Mouse (Mus musculus) left cerebral cortex, postnatal 14 days (tissue): Measurements from ENCODE around the gene Arfgap2. TPM values are rescaled to one million over a fixed set of nuclear protein-coding genes. Genes with fewer than 3 reads are reported as not detected.

Source experiments
- DNase-seq, 2 experiments: peaks; one replicate each; pipeline ENCODE4 v3.0.0; 2021 to 2022; ENCODE audit warnings: low spot score in 2 of 2, mixed read lengths in 1 of 2
- intact Hi-C: fragments of 180-260 bp; cut with DNase I; formaldehyde crosslinking; loops from one replicate; pipeline ENCODE4 v1.15.1; 2025
- long read RNA-seq, 2 experiments: library from polyadenylated mRNA; stranded (forward); transcript quantifications; one replicate each; pipeline ENCODE4 v2.0.0; 2021
- total RNA-seq, 2 experiments: library from RNA; stranded (reverse); gene quantifications; 2 replicates each; pipeline ENCODE4 v1.2.3; 2021

Arfgap2 gene
- 10 to 100 TPM; 63.3 to 65.6 TPM for total RNA-seq
- long read RNA-seq, experiment 1, transcript Arfgap2-202 (16 exons, 3,068 nt): major isoform, 136 of 148 reads
- long read RNA-seq, experiment 1, partial matches to known transcripts: 7 of 148 reads
- long read RNA-seq, experiment 1, other reads (novel, unspliced or antisense): 5 of 148 reads
- long read RNA-seq, experiment 2, transcript Arfgap2-202 (16 exons, 3,068 nt): major isoform, 119 of 138 reads
- long read RNA-seq, experiment 2, partial matches to known transcripts: 10 of 138 reads
- long read RNA-seq, experiment 2, other reads (novel, unspliced or antisense): 8 of 138 reads

DNA sequence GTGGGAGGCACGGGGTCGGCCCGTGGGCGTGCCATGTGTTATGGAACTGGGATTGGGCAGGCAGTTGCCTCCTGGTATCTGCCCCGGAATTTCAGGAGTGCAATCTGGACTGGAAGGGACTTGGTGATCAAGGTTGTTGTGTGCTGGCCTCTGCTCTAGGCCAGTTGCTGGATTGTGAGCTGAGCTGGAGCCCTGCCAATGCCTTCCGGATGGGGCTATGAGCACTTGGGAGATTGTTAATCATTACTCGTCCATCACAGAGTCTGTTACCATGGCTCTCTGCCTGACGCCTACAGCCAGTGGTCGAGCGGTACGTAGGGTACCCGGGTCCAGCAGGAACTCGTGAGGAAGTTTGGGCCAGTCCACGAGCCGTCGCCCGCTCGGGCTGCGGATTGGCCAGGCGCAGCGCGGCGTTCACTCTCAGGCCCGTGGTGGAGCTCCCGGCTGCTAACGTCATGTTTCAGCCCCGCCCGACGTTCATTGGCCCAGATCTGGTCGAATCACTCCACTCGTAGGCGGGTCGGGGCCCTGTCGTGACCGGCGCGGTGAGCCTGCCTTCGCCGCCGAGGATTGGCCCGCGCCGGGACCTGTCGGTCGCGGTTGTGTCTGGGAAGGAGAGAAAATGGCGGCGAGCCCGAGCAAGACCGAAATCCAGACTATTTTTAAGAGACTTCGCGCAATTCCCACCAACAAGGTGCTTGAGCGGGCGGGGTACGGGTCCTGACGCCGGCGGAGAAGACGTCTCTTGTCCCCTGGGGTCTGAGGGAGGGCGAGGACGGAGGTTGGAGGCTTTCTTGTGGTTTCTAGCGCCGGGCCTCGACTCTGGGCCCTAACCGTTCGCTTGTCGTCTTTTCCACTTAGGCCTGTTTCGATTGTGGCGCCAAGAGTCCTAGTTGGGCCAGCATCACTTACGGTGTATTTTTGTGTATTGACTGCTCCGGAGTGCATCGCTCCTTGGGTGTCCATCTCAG, at the start of gene Arfgap2:
Arfgap2 (plus strand) TSS at position 264 of the 971 bp plus-strand sequence.
- peak; percentile 99 for DNase-seq
- intact Hi-C loops: loop anchor here (2.0 kb wide), 1 partner anchor 62 kb away; the partner anchor contains the start of genes Acp2 and Nr1h3

DNA sequence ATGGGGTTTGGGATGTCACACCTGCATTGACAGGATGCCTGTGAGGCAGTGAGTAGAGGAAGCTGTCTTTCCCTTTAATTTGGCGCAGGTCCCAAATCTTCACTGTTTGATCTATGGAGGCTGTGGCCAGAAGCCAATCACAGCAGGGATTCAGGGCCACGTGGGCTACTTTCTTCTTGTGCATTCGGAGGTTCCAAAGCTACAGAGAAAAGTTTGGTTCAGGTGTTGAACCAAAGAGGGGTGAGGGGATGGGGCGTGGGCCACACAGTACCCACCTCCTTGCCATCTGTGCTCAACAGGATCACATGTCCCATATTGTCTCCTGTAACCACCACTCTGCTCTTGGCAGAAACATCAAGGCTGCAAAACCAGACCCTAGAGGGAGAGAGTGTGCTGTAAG, 47.7 kb upstream of the Arfgap2 start:
- intact Hi-C loops: no loop called here
- DNase-seq: peak in 1 of 2 experiments; percentile 26

DNA sequence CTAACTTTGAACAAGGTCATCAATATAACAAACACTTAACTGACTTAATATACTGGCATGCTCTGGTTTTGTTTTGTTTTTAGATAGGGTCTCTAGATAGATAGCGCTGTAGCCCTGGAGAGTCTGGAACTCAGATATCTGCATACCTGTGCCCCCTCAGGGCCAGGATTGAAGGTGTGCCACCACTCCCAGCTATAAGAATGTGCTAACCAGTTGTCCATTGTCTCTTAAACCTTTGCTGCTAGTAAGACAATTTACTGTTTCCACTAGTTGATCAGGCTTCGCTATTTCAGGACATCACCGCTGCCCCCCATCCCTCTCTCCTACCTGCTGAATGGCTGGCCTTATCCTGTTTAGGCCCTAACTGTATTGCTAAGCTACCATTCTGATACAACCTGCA, 44.3 kb upstream of the Arfgap2 start:
- no peak for DNase-seq
- intact Hi-C loops: no loop called here

DNA sequence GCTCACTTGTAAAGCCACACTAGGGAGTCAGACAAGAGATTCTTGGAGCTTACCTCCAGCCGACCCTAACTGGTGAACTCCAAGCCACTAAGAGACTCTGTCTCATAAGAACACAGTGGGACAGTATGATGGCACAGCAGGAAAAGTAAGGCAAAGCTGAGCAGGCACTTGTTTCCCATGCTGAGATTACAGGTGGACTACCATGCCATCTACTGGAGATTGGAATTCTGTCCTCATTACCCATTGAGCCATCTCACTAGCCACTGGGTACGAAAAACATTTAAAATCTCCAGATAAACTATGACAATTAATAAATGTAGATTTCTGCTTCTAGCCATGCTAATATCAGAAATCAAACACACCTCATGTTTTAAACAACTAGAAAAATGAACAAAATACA, 41.2 kb upstream of the Arfgap2 start:
- intact Hi-C loops: no loop called here
- no peak for DNase-seq

DNA sequence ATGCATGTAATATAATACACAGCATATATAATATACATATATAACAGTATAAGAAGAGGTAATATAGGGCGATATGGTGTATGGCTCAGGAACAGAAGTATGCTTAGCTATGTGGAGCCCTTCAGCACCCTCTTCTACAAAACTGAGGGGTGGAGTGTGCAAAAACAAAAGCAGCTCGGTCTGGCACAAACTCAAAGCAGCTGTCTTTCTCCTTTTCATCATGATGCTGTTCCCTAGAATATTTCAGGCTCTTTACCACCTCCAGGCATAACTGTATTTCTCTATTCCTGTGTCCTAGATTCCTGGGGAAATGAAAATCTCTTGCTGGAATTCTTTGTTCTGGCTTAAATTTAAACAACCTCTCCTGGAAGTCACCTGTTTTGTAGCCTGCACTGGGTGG, 35.0 kb upstream of the Arfgap2 start:
- intact Hi-C loops: loop anchor here (10.0 kb wide), 1 partner anchor 115 kb away; the partner anchor contains the start of gene Mybpc3
- peak; percentile 52 to 75 for DNase-seq

DNA sequence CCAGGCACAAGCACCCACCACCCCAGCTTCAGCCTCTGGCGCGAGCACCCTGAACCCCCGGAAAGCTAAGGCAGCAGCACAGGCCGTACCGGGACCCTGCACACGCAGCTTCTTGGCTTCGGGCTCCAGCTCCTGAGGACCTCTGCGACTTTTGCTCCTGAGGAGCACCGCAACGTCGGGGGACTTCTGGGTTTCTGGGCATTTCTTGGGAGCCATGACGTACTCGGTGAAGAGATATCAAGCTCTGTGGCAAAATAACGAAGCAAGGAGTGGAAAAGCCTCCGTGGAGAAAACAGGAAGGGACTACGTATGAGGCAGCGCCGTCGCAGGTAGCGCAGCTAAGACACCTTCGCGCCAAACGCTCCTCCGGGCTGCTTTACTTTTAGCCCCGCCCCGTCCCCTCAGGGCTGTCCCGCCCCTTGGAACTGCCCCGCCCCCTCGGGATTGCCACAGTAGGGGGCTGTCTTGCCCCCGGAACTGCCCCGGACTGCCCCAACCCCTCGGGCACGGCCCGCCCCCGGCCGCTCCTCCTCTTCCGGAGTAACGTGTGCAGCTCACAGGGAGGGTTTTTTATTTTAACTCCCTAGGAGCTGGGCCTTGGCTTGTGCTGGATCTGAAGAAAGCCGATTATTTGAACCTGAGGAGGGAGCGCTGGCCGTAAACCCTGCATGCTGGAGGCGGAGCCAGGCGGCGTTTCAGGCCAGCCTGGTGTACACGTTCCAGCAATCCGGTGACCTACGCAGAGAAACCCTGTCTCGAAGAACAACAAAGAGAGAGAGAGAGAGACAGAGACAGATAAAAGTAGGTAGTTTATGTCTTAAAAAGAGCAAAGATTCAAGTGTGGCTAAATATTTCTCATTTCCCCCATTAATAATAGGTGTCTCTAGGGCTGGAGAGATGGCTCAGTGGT, 27.9 kb upstream of the Arfgap2 start, which contains the start of gene Ddb2:
Ddb2 (minus strand) TSS at position 382 of the 910 bp plus-strand sequence.
- DNase-seq: peak; percentile 90 to 91

DNA sequence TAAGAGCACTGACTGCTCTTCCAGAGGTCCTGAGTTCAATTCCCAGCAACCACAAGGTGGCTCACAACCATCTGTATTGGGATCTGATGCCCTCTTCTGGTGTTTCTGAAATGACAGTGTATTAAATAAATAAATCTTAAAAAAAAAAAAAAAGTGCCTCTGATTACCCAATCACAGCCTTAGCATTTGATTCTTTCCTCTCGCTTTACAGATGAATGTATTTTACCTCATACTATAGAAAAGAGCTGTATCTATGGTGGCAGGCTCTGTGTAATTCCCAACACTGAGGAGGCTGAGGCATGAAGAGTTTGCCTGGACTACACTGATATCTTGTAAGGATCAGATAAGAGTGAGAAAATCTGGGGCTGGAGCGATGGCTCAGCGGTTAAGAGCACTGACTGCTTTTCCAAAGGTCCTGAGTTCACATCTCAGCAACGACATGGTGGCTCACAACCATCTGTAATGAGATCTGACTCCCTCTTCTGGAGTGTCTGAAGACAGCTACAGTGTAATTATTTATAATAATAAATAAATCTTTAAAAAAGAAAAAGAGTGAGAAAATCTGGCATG, 27.2 kb upstream of the Arfgap2 start:
- peak in 1 of 2 experiments; percentile 31 for DNase-seq
- intact Hi-C loops: loop anchor here (10.0 kb wide), 1 partner anchor 123 kb away; the partner anchor contains the start of gene Mybpc3

More for the DNA sequence above, 27.9 kb upstream of the Arfgap2 start, which contains the start of gene Ddb2:
- intact Hi-C loops: loop anchor here (10.0 kb wide), 1 partner anchor 122 kb away; the partner anchor contains the start of gene Mybpc3

DNA sequence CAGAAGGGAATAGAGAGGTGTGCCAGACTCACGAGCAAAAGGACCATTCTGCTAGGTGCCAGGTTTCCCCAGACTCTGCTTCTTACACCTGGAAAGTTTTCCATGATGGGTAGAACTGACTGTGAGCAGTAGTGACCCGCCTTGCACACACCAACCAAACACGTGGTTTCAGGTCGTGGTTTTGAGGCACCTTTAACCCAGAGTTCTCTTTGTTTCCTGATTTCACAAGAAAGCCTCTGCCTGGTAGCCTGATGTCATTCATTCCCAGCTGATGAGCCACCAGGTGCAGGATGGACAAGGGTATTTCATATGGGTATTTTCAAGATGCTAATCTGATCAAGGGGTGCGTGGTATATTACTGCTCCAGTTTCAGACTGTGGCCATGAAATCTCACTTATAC, 22.2 kb upstream of the Arfgap2 start:
- no peak for DNase-seq
- intact Hi-C loops: no loop called here

DNA sequence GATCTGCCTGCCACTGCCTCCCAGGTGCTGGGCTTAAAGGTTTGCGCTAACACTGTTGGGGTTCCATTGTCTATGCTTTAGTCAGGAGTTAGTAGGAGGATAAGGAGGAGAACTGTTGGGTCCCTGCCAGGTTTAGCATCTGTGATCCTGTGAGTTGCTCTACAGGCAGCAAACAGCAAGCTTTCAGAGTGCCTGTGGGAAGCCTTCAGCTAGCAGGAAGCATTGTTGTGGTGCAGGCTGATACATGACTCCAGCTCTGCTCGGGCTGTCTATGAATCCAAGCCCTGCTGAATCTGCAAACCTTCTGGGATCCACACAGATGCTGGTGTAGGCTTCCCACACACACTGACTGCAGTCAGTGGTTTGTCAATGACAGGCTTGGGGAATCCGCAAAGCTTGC, 21.4 kb upstream of the Arfgap2 start:
- intact Hi-C loops: no loop called here
- peak; percentile 65 to 69 for DNase-seq

DNA sequence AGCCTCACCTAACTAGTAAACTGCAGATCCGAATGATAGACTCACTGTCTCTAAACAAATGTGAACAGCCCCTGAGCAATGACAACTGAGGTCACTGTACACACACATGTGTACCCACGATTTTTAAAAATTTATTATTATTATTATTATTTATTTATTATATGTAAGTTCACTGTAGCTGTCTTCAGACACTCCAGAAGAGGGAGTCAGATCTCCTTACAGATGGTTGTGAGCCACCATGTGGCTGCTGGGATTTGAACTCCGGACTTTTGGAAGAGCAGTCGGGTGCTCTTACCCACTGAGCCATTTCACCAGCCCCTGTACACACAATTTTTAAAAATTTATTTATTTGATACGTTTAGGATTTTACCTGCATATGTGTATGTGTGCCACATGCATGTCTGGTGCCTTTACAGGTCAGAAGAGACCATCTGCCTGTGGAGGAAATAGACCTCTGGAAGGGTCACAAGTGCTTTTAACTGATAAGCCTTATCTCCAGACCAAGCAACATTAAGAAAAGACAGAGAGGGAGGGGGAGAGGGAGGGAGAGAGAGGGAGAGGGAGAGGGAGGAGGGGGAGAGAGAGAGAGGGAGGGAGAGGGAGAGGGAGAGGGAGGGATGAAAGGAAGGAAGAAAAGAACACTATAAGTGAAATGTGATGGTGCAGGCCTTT, 20.1 kb upstream of the Arfgap2 start:
- intact Hi-C loops: no loop called here
- DNase-seq: no peak

DNA sequence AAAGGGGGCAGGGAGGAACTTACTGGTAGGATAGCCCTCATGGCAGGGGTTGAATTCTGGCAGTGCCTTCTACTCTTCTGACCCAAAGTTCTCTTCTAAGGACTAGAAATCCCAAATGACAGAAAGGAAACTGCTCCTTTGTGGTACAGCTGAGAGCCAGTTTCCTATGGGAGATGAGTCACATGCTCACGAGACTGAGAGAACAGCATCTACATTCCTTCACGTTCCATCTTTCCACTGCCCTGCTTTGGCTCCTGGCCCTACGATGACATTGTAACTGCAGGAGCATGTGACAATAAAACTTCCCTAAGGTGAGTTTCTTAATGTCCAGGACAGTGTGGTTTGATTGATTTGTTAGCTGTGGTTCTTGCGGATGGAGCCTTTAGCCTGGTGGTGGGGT, 16.4 kb upstream of the Arfgap2 start:
- intact Hi-C loops: no loop called here
- DNase-seq: no peak

DNA sequence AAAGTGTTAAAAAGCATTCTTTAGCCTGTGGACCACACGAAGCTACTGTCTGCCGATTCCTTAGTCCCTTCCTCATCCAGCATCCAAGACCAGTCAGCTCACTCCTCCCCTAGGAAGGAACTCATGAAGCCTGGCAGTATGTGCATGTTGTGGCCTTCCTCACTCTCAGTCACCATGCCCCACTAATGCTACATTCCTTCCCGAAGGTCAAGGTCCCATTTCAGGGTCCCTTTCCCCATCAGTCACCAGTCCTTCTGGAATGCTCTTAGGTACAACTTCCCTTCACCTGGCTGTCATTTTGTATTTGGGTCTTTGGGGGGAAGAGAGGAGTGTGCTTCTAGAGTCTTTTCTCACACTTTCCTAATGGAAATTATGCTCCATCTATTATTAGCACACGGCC, 12.8 kb upstream of the Arfgap2 start:
- intact Hi-C loops: no loop called here
- no peak for DNase-seq

DNA sequence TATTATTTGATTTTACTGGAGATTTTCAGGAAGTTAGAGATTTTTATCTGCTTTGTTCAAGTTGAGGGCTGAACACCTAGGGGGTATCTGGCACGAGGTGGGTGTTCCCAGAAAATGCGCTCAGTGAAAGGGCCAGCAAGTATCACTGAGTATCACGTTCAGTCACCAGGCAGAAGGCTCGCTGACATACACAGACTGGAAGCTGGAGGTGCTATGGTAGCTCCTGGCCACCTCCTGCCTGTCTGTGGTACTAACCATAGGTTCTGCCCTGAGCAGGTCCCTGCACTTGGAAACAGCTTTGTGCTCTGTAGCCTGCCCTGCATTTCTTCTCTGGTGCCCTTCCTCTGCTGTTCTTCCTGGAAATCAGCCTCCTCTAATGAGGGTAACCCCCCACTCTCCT, 12.3 kb upstream of the Arfgap2 start:
- intact Hi-C loops: no loop called here
- DNase-seq: no peak

DNA sequence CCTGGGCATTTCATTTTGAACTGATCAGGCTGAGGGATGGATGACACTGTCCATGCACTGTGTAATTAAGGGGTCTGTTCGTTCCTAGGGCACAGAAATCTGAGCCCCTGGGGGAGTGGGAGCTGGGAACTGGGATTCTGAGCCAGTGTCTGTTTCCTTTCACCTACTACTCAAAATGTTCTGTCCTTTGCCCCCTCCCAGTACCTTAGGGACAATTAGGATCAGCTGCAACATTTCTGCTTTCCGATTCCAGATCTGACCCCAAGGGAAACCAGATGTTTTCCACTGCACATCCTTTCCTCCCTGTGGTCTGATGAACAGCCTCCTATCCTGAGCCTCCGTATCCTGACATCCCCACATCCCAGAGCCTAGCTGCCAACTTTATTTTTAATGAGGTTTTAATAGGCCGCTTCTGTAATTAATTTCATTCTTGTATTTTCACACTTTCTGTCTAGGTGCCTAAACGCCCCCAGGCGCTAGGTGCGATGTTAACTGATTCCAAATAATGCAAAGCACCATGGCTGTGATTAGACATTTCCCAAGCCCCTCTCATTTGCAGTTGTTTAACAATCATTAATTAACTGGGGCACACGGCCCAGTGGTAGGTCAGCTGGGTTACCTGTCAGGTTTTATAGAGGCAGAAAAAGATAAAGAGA, 9.9 kb upstream of the Arfgap2 start:
- DNase-seq: no peak
- intact Hi-C loops: no loop called here

DNA sequence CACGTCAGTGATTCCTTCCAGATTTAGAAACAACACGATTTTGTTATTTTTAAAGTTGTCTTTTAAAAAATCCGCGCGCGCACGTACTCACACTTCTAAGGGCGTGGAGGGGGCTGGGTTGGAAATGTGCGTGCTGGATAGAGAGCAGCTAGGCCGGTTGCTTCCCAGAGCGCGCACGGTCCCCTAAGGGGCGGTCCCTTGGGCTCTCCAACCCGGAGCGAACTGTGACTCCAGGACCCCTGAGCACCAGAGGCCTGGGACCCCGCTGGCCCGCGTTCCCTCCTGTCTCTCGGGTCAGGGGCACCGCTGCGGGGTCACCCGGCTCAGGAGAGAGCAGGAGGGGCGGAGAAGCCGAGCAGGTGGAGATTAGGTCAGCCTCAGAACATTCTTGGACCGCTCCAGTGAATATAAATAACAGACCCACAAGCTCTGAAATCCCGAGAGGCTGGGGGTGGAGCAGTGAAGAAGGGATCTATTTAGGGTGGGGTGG, 9.1 kb upstream of the Arfgap2 start, which contains the start of gene Pacsin3:
Pacsin3 (plus strand) TSS at position 294 of the 490 bp plus-strand sequence.
- peak; percentile 71 to 85 for DNase-seq
- intact Hi-C loops: no loop called here

DNA sequence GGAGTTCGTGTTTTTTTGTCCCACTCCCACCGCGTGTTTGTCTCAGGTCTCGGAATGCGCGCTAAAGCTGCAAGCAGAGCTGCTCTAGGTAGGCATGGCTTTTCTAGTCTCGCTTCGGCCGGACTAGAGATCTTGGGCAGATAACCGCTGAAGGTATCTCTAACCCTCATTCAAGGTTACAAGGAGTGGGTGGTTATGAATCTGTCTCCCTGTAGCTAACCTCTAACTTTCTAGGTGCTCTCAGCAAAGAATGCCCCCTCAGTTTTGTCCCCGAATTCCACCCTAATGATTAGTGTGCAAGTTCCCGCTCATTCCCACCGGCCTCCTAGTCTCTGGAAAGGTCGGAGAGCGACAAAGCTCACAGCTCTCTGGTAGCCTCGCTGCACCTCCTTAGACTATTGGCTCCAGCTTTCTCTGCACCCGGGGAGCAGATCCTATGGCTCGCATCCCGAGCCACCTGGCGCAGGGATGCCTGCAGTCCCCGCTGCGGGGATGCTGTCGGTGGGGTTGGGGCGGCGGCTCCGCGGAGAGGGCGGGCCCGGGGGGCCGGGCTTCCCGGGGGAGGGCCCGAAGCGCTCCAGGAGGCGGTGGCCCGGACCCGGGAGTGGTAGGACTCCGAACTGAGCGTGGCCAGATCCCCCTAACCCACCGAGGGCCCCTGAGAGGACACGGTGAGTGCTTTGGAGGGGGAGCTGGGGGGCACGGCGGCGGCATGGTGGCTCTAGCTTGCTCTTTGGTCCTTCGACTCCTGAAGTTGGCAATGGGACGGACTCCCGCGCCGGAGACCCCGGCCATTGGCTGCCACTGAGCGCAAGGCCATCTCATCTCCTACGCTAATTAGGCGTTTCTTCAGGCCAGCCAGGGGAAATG, 8.3 kb upstream of the Arfgap2 start:
- DNase-seq: peak in 1 of 2 experiments; percentile 63
- intact Hi-C loops: no loop called here
